Mouse (Mus musculus): ENCODE results near the gene Ttll1. TPM values are rescaled to one million over a fixed set of nuclear protein-coding genes. Genes with fewer than 3 reads are reported as not detected.

Gene Ttll1
- total RNA-seq, 2 experiments from 2014 or later: 9.2 to 18.0 TPM

DNA sequence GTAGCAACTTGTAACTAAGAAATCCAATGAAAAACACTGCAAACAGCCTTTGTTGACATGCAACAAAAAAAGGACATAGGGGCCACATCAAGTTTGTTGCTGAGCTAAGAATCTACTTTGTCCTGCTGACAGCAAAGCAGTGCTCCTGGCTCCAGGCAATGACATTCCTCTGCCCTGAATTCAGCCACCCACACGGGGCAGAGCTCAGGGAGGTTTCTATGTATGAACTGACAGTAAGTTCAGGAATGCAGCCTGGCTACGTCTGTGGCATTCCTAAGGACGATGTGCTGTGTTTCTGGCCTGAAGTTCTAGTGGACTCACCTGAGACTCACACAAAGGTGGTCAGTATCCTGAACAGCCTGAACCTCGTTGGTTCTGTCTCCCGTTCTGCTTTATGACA is 70.0 kb downstream of the Ttll1 start:
- no peak for ATAC-seq (replicated peaks; ENCODE audit: low FRiP score, low TSS enrichment, poor library complexity, severe bottlenecking)

DNA sequence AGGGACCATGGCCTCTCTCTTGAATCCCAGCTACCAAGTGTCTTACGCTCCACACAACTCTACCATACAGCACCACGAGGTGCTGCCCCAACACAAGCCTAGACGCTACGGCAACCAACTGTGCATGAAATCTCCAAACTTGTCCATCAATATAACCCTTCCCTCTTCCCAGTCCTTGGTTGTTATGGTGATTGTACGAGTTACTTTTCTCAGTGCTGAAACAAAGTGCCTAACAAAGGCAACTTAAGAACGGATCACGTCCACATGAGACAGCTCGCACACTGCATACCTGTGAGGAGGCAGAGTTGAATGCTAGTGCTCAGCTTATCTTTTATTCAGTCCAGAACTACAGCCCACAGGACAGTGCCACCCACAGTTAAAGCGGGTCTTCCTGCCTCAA is 74.2 kb downstream of the Ttll1 start:
- no peak for ATAC-seq (replicated peaks; ENCODE audit: low FRiP score, low TSS enrichment, poor library complexity, severe bottlenecking)

DNA sequence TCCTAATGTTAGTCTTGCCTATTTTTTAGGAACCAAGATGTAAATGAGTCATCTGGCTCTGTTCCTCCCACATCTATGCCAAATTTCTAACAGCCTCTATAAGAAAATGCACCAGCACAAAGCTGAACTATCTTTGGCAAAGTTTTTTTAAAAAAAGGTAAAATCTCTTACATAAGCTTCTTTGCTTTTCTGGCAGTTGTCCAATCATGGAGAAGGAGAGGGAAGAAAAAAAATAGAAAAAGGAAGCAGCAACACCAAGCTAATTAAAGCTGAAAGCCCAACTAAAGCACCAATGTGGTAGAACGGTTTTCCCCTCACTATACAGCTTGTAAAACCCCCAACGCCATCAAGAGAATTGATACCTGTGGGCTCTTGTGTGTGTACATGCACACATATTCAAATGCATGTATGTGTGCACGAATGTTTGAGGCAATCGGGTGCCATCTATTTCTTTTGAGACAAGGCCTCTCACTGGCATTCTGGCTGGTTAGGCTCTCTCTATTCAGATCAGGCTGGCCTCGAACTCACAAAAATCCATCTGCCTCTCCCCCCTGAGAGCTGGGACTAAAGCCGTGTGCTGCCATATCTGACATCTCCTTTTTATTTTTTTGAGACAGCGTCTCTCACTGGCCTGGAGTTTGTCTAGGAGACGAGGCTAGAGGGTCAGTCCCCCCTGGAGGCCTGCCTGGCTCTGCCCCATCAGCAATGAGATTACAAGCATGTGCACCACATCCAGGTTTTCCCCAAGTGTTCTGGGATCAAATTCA is 75.2 kb downstream of the Ttll1 start:
- ATAC-seq (replicated peaks; ENCODE audit: low FRiP score, low TSS enrichment, poor library complexity, severe bottlenecking): no peak

DNA sequence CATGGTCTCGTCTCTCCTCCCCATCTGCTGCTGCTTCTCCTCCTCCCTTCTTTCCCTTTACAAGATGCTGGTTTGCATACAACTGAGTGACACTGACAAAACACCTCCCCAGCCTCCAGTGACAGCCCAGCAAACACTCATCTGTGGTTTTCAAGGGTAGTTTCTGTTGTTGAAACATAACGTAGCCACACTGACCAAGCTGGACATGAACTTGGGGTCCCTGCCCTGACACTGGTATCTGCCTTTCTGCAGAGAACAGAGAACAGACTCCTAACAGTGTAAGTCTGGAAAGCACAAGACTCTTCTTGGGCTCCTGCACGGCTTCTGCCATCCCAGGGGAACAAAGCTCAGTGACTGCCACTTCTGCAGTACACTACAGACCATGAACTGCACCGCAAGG is 76.0 kb downstream of the Ttll1 start:
- ATAC-seq (replicated peaks; ENCODE audit: low FRiP score, low TSS enrichment, poor library complexity, severe bottlenecking): no peak

Other genes starting within 250 kb of the Ttll1 start
- 25.2 and 32.4 TPM in 2 replicates for gene Arfgap3, start 160.6 kb downstream of the Ttll1 start, total RNA-seq (2014; fragmentation: Nextera tagmentation)
- gene Arfgap3, start 160.6 kb downstream of the Ttll1 start, total RNA-seq (2017): 23.1 and 32.1 TPM in 2 replicates
- gene Pacsin2, start 46.3 kb downstream of the Ttll1 start, total RNA-seq (2014; fragmentation: Nextera tagmentation): 86.5 and 107 TPM in 2 replicates
- 123 and 138 TPM in 2 replicates for gene Pacsin2, start 46.3 kb downstream of the Ttll1 start, total RNA-seq (2017)
- gene Bik, start 16.0 kb upstream of the Ttll1 start, total RNA-seq (2014; fragmentation: Nextera tagmentation): 0.37 and 1.7 TPM in 2 replicates
- not detected in 2 replicates for gene Bik, start 16.0 kb upstream of the Ttll1 start, total RNA-seq (2017)
- 68.3 and 109 TPM in 2 replicates for gene Tspo, start 52.7 kb upstream of the Ttll1 start, total RNA-seq (2014; fragmentation: Nextera tagmentation)
- gene Tspo, start 52.7 kb upstream of the Ttll1 start, total RNA-seq (2017): 22.8 and 35.7 TPM in 2 replicates
- 21.7 and 28.8 TPM in 2 replicates for gene Mcat, start 52.9 kb upstream of the Ttll1 start, total RNA-seq (2014; fragmentation: Nextera tagmentation)
- 17.6 and 24.1 TPM in 2 replicates for gene Mcat, start 52.9 kb upstream of the Ttll1 start, total RNA-seq (2017)
- gene Ttll12, start 84.3 kb upstream of the Ttll1 start, total RNA-seq (2014; fragmentation: Nextera tagmentation): 111 and 131 TPM in 2 replicates
- gene Ttll12, start 84.3 kb upstream of the Ttll1 start, total RNA-seq (2017): 33.9 and 55.3 TPM in 2 replicates
- gene Scube1, start 214.1 kb upstream of the Ttll1 start, total RNA-seq (2014; fragmentation: Nextera tagmentation): 0.07 TPM in 1 of 2 replicates, not detected in the other
- not detected in 2 replicates for gene Scube1, start 214.1 kb upstream of the Ttll1 start, total RNA-seq (2017)